Mouse (Mus musculus): Measurements from ENCODE around the gene Cfap58. TPM values are rescaled to one million over a fixed set of nuclear protein-coding genes. Genes with fewer than 3 reads are reported as not detected.

The Cfap58 gene
- polyA plus RNA-seq (2015; fragmentation: Nextera tagmentation; extraction: Ambion mirVana), result 0.63 and 0.95 TPM in 2 replicates

GRCm38 (mm10) chr19:47937443-47938406, at the start of gene Cfap58:
Cfap58 (plus strand) TSS chr19:47937675.
- peaks cover 6% of the 10 kb centered on the region for H3K4me1 ChIP-seq (replicated peaks)
- no peaks in the 10 kb centered on the region for H3K27me3 ChIP-seq
- no peaks in the 10 kb centered on the region for H3K9me3 ChIP-seq
- H3K4me3 ChIP-seq, result peak within 1 kb of the TSS; percentile 40
- H3K4me2 ChIP-seq, result peak within 1 kb of the TSS; percentile 65
- H3K9ac ChIP-seq, result peak within 1 kb of the TSS; percentile 34
- H3K36me3 ChIP-seq, result no peaks in the 10 kb centered on the region
- peak within 1 kb of the TSS; percentile 71 for H3K27ac ChIP-seq (replicated peaks)
- ATAC-seq (ENCODE audit: low FRiP score, low read depth), result peak; percentile 90
- WGBS, result 3% methylated on average over 41 of the region's 41 CpGs

GRCm38 (mm10) chr19:47888037-47888436, 49.4 kb upstream of the Cfap58 start:
- H3K4me1 ChIP-seq (replicated peaks), result no peaks in the 10 kb centered on the region
- no peaks in the 10 kb centered on the region for H3K9me3 ChIP-seq
- no peak for ATAC-seq (ENCODE audit: low FRiP score, low read depth)
- no peak overlapping the region for H3K4me3 ChIP-seq
- no peaks in the 10 kb centered on the region for H3K36me3 ChIP-seq
- no peaks in the 10 kb centered on the region for H3K27me3 ChIP-seq
- H3K27ac ChIP-seq (replicated peaks), result no peak overlapping the region
- 88% methylated on average over 8 of the region's 8 CpGs for WGBS
- no peak overlapping the region for H3K9ac ChIP-seq
- H3K4me2 ChIP-seq, result no peak overlapping the region

GRCm38 (mm10) chr19:47890489-47891130, 46.9 kb upstream of the Cfap58 start:
- no peaks in the 10 kb centered on the region for H3K9me3 ChIP-seq
- H3K9ac ChIP-seq, result no peak overlapping the region
- no peaks in the 10 kb centered on the region for H3K36me3 ChIP-seq
- no peaks in the 10 kb centered on the region for H3K27me3 ChIP-seq
- H3K27ac ChIP-seq (replicated peaks), result no peak overlapping the region
- ATAC-seq (ENCODE audit: low FRiP score, low read depth), result no peak
- 72% methylated on average over 10 of the region's 10 CpGs for WGBS
- H3K4me1 ChIP-seq (replicated peaks), result no peaks in the 10 kb centered on the region
- no peak overlapping the region for H3K4me3 ChIP-seq
- no peak overlapping the region for H3K4me2 ChIP-seq

GRCm38 (mm10) chr19:47891562-47892312, 45.7 kb upstream of the Cfap58 start:
- no peaks in the 10 kb centered on the region for H3K27me3 ChIP-seq
- H3K36me3 ChIP-seq, result no peaks in the 10 kb centered on the region
- no peaks in the 10 kb centered on the region for H3K4me1 ChIP-seq (replicated peaks)
- 0 out of 2 replicates have a peak, but pooled peaks have one; percentile 42 for ATAC-seq (ENCODE audit: low FRiP score, low read depth)
- no peaks in the 10 kb centered on the region for H3K9me3 ChIP-seq
- H3K4me3 ChIP-seq, result no peak overlapping the region
- no peak overlapping the region for H3K9ac ChIP-seq
- no peak overlapping the region for H3K4me2 ChIP-seq
- WGBS, result 79% methylated on average over 11 of the region's 11 CpGs
- no peak overlapping the region for H3K27ac ChIP-seq (replicated peaks)

GRCm38 (mm10) chr19:47893092-47893491, 44.4 kb upstream of the Cfap58 start:
- H3K27ac ChIP-seq (replicated peaks), result no peak overlapping the region
- no peaks in the 10 kb centered on the region for H3K9me3 ChIP-seq
- H3K4me2 ChIP-seq, result no peak overlapping the region
- no peak overlapping the region for H3K9ac ChIP-seq
- no peaks in the 10 kb centered on the region for H3K4me1 ChIP-seq (replicated peaks)
- 93% methylated on average over 6 of the region's 6 CpGs for WGBS
- no peaks in the 10 kb centered on the region for H3K36me3 ChIP-seq
- H3K4me3 ChIP-seq, result no peak overlapping the region
- H3K27me3 ChIP-seq, result no peaks in the 10 kb centered on the region
- ATAC-seq (ENCODE audit: low FRiP score, low read depth), result no peak

GRCm38 (mm10) chr19:47898472-47899079, 38.9 kb upstream of the Cfap58 start:
- H3K9ac ChIP-seq, result no peak overlapping the region
- H3K27me3 ChIP-seq, result no peaks in the 10 kb centered on the region
- ATAC-seq (ENCODE audit: low FRiP score, low read depth), result no peak
- H3K4me3 ChIP-seq, result no peak overlapping the region
- no peaks in the 10 kb centered on the region for H3K9me3 ChIP-seq
- H3K27ac ChIP-seq (replicated peaks), result no peak overlapping the region
- H3K4me2 ChIP-seq, result no peak overlapping the region
- no peaks in the 10 kb centered on the region for H3K36me3 ChIP-seq
- H3K4me1 ChIP-seq (replicated peaks), result peaks cover 4% of the 10 kb centered on the region; the same call in 1 of the 2 replicates
- 92% methylated on average over 8 of the region's 8 CpGs for WGBS

- Histone ChIP-seq H3K4me1 (replicated peaks) (peaks cover 7% of the 10 kb centered on the region; the same call in 1 of the 2 replicates), H3K36me3 (no peaks in the 10 kb centered on the region), H3K4me2 (no peak overlapping the region), H3K27ac (replicated peaks) (no peak overlapping the region), H3K4me3 (no peak overlapping the region), H3K9ac (no peak overlapping the region), H3K9me3 (no peaks in the 10 kb centered on the region), H3K27me3 (no peaks in the 10 kb centered on the region)
- no peak for ATAC-seq (ENCODE audit: low FRiP score, low read depth)
- WGBS, result 61% methylated on average over 6 of the region's 6 CpGs
These were observed 37.5 kb upstream of the Cfap58 start for GRCm38 (mm10) chr19:47900012-47900411.

- Histone ChIP-seq H3K4me1 (replicated peaks) (peaks cover 7% of the 10 kb centered on the region; the same call in 1 of the 2 replicates), H3K36me3 (no peaks in the 10 kb centered on the region), H3K9me3 (no peaks in the 10 kb centered on the region), H3K4me3 (no peak overlapping the region), H3K27me3 (no peaks in the 10 kb centered on the region), H3K9ac (no peak overlapping the region), H3K4me2 (no peak overlapping the region), H3K27ac (replicated peaks) (no peak overlapping the region)
- ATAC-seq (ENCODE audit: low FRiP score, low read depth), result no peak
- 86% methylated on average over 10 of the region's 10 CpGs for WGBS
These were observed 36.9 kb upstream of the Cfap58 start for GRCm38 (mm10) chr19:47900558-47900957.

GRCm38 (mm10) chr19:47902316-47903201, 34.9 kb upstream of the Cfap58 start:
- 69% methylated on average over 13 of the region's 13 CpGs for WGBS
- peaks cover 7% of the 10 kb centered on the region; the same call in 1 of the 2 replicates for H3K4me1 ChIP-seq (replicated peaks)
- no peaks in the 10 kb centered on the region for H3K27me3 ChIP-seq
- H3K4me2 ChIP-seq, result no peak overlapping the region
- H3K9ac ChIP-seq, result no peak overlapping the region
- H3K36me3 ChIP-seq, result no peaks in the 10 kb centered on the region
- no peaks in the 10 kb centered on the region for H3K9me3 ChIP-seq
- no peak overlapping the region for H3K27ac ChIP-seq (replicated peaks)
- ATAC-seq (ENCODE audit: low FRiP score, low read depth), result no peak
- no peak overlapping the region for H3K4me3 ChIP-seq

GRCm38 (mm10) chr19:47903679-47904078, 33.8 kb upstream of the Cfap58 start:
- Histone ChIP-seq H3K27ac (replicated peaks) (no peak overlapping the region), H3K27me3 (no peaks in the 10 kb centered on the region), H3K4me1 (replicated peaks) (peaks cover 10% of the 10 kb centered on the region), H3K9ac (no peak overlapping the region), H3K36me3 (no peaks in the 10 kb centered on the region), H3K9me3 (no peaks in the 10 kb centered on the region), H3K4me2 (no peak overlapping the region), H3K4me3 (no peak overlapping the region)
- peak; percentile 35; the same call in 1 of the 2 replicates for ATAC-seq (ENCODE audit: low FRiP score, low read depth)
- WGBS, result 50% methylated on average over 4 of the region's 4 CpGs
